Mouse (Mus musculus) embryonic facial prominence, embryonic 13.5 days (tissue): ENCODE data around the gene Ttll12. TPM values are rescaled to one million over a fixed set of nuclear protein-coding genes. Genes with fewer than 3 reads are reported as not detected.

Experiments
- ATAC-seq: fragments of 200-750 bp; cut with Nextera tagmentation; 2 replicates; pipeline ENCODE4 v1.8.0; 2017; ENCODE audit warnings: low read depth; ENCODE audit not compliant: insufficient number of reproducible peaks, insufficient read depth, low FRiP score, low TSS enrichment
- H3K27ac ChIP-seq: fragments of 300-500 bp; sonication (generic); 2 replicates; pipeline ENCODE4 v1.5.1; 2015; ENCODE audit warnings: moderate library complexity, mild to moderate bottlenecking, inconsistent platforms
- H3K27me3 ChIP-seq: fragments of 300-500 bp; sonication (generic); 2 replicates; pipeline ENCODE4 v1.6.1; 2015; ENCODE audit warnings: mild to moderate bottlenecking, inconsistent platforms
- H3K36me3 ChIP-seq: fragments of 300-500 bp; sonication (generic); 2 replicates; pipeline ENCODE4 v1.6.1; 2015; ENCODE audit warnings: mild to moderate bottlenecking, inconsistent platforms
- H3K4me1 ChIP-seq: fragments of 300-500 bp; sonication (generic); 2 replicates; pipeline ENCODE4 v1.6.1; 2015; ENCODE audit warnings: inconsistent platforms
- H3K4me2 ChIP-seq: fragments of 300-500 bp; sonication (generic); 2 replicates; pipeline ENCODE4 v1.6.1; 2015; ENCODE audit warnings: moderate library complexity, mild to moderate bottlenecking, inconsistent platforms
- H3K4me3 ChIP-seq: fragments of 300-500 bp; sonication (generic); 2 replicates; pipeline ENCODE4 v1.5.1; 2015; ENCODE audit warnings: mild to moderate bottlenecking, inconsistent platforms
- H3K9ac ChIP-seq: fragments of 300-500 bp; sonication (generic); 2 replicates; pipeline ENCODE4 v1.6.1; 2015; ENCODE audit warnings: mild to moderate bottlenecking, inconsistent platforms
- H3K9me3 ChIP-seq: fragments of 300-500 bp; sonication (generic); 2 replicates; pipeline ENCODE4 v1.6.1; 2016; ENCODE audit warnings: inconsistent platforms
- WGBS: fragments of 180-500 bp; shearing (Covaris S2); methylation state at CpG from one replicate; pipeline ENCODE4 v1.1.7; 2015; ENCODE audit warnings: mixed read lengths; 5-methylcytosine and 5-hydroxymethylcytosine counted together
- polyA plus RNA-seq: library from polyadenylated mRNA; unstranded; fragments of >200 nt; fragmentation: Nextera tagmentation; extraction: Ambion mirVana; gene quantifications from 2 replicates; pipeline ENCODE4 v1.2.1, GENCODE M21; 2015

Ttll12 gene
- polyA plus RNA-seq, 1 experiment from 2014 or later = 41.3 TPM

- no peaks in the 10 kb centered on the region for H3K4me1 ChIP-seq
- H3K4me3 ChIP-seq = no peak overlapping the region
- peaks cover 35% of the 10 kb centered on the region for H3K36me3 ChIP-seq
- no peaks in the 10 kb centered on the region for H3K9me3 ChIP-seq
- H3K27ac ChIP-seq = no peak overlapping the region
- no peak overlapping the region for H3K9ac ChIP-seq
- H3K27me3 ChIP-seq = no peaks in the 10 kb centered on the region
- WGBS = 85% methylated on average over 4 of the region's 4 CpGs
- no peak for ATAC-seq
- H3K4me2 ChIP-seq = no peak overlapping the region
Observed at GRCm38 (mm10) chr15:83572132-83572531, 22.8 kb downstream of the Ttll12 start.

GRCm38 (mm10) chr15:83571636-83572035 lies 23.3 kb downstream of the Ttll12 start:
- ATAC-seq = no peak
- Histone ChIP-seq H3K4me2 (no peak overlapping the region), H3K36me3 (peaks cover 30% of the 10 kb centered on the region), H3K9ac (no peak overlapping the region), H3K9me3 (no peaks in the 10 kb centered on the region), H3K27ac (no peak overlapping the region), H3K4me3 (no peak overlapping the region), H3K4me1 (no peaks in the 10 kb centered on the region), H3K27me3 (no peaks in the 10 kb centered on the region)
- 92% methylated on average over 5 of the region's 5 CpGs for WGBS

DNA sequence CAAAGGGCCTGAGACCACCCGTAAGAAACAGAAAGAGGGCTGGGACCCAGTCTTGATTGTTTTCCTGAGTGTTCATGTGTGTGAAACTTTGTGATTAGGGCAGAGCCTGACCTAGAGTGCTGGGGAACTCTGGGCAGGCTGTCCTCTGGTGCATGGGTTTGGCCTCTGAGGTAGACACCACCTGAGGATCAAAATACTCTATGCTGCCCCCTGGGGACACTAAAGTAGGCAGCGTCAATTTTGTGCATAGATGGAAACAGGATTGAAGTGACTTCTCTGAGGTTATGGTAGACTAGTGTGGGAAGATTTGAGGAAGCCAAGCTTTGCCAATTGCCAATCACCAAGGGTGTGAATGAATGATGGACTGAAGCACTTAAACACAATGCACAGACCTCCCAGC lies 24.3 kb downstream of the Ttll12 start:
- no peaks in the 10 kb centered on the region for H3K9me3 ChIP-seq
- no peak overlapping the region for H3K9ac ChIP-seq
- 64% methylated on average over 2 of the region's 2 CpGs for WGBS
- no peak overlapping the region for H3K27ac ChIP-seq
- peaks cover 20% of the 10 kb centered on the region for H3K36me3 ChIP-seq
- no peaks in the 10 kb centered on the region for H3K4me1 ChIP-seq
- no peak overlapping the region for H3K4me2 ChIP-seq
- no peak overlapping the region for H3K4me3 ChIP-seq
- ATAC-seq = no peak
- no peaks in the 10 kb centered on the region for H3K27me3 ChIP-seq

DNA sequence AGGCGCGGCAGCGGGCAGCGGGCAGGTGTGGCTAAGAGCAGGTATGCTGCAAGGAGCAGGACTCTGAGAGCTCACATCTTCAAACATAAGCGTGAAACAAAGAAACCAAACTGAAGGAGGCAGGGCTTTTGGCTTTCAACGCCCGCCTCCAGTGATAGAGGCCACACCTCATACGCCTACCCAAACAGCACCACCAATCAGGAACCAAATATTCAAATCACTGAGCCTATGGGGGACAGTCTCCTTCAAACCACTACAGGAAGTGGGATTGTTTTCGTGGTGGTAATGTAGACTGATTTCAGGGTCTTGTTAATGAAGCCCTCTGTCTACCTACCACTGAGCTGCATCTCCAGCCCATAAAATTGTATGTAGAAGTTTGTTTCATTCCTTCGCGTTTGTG lies 25.3 kb downstream of the Ttll12 start:
- 0 out of 2 replicates have a peak, but pooled peaks cover 3% of the 10 kb centered on the region for H3K27me3 ChIP-seq
- no peak for ATAC-seq
- WGBS = 57% methylated on average over 11 of the region's 11 CpGs
- no peak overlapping the region for H3K4me3 ChIP-seq
- no peak overlapping the region for H3K27ac ChIP-seq
- peaks cover 10% of the 10 kb centered on the region for H3K36me3 ChIP-seq
- H3K4me1 ChIP-seq = no peaks in the 10 kb centered on the region
- no peak overlapping the region for H3K9ac ChIP-seq
- no peaks in the 10 kb centered on the region for H3K9me3 ChIP-seq
- H3K4me2 ChIP-seq = no peak overlapping the region

GRCm38 (mm10) chr15:83568544-83568943 lies 26.4 kb downstream of the Ttll12 start:
- Histone ChIP-seq H3K4me3 (no peak overlapping the region), H3K27me3 (0 out of 2 replicates have a peak, but pooled peaks cover 3% of the 10 kb centered on the region), H3K36me3 (no peaks in the 10 kb centered on the region), H3K27ac (no peak overlapping the region), H3K9ac (no peak overlapping the region), H3K9me3 (no peaks in the 10 kb centered on the region), H3K4me1 (peaks cover 11% of the 10 kb centered on the region), H3K4me2 (no peak overlapping the region)
- ATAC-seq = no peak
- WGBS = 90% methylated on average over 5 of the region's 5 CpGs

DNA sequence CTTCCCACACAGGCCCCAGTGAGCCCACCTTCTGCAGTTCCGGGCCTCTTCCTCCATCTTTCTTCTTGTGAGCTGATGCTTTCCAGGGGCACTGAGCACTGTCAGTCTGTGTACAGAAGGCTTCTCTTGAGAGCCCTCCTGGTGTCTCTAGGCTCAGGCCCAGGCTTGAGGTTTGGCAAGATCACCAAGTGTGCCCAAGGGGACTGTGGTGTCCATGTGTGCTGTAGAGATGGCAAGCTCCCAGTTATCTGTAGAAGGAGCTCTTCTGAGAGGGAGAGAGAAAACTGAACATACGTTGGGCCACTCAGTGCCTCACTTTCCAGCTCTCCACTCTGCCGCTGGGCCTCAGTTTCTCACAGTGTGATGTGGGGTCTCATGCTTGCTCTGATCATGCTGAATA lies 27.2 kb downstream of the Ttll12 start:
- Histone ChIP-seq H3K27ac (no peak overlapping the region), H3K4me1 (peaks cover 19% of the 10 kb centered on the region), H3K9me3 (no peaks in the 10 kb centered on the region), H3K27me3 (0 out of 2 replicates have a peak, but pooled peaks cover 3% of the 10 kb centered on the region), H3K36me3 (no peaks in the 10 kb centered on the region), H3K4me2 (no peak overlapping the region), H3K9ac (no peak overlapping the region), H3K4me3 (no peak overlapping the region)
- WGBS = 84% methylated on average over 3 of the region's 3 CpGs
- ATAC-seq = no peak

DNA sequence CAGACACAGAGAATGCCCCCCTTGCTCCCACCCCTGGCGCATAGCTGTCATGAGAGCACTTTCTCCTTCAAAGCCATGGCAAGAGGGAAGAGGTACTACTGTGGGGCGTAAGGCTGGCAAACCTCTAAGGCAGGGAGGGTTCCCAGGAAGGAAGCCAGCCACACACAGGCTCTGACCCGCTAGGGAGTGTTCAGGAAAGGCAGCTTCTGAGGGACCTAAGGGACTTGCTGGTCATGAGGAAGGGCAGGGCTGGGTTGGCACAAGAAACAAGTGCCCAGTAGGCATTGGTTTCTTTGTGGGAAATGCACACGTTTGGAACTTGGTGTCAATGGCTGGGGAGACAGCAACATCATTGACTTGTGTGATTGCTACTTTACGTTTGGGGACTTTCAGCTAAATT lies 29.0 kb downstream of the Ttll12 start:
- no peak overlapping the region for H3K4me3 ChIP-seq
- WGBS = 68% methylated on average over 5 of the region's 5 CpGs

GRCm38 (mm10) chr15:83565434-83565833 lies 29.5 kb downstream of the Ttll12 start:
- H3K4me2 ChIP-seq = no peak overlapping the region
- no peak for ATAC-seq
- 92% methylated on average over 3 of the region's 3 CpGs for WGBS

More for the DNA sequence above, 29.0 kb downstream of the Ttll12 start:
- no peak for ATAC-seq
- no peaks in the 10 kb centered on the region for H3K9me3 ChIP-seq
- H3K9ac ChIP-seq = no peak overlapping the region
- H3K4me1 ChIP-seq = peaks cover 23% of the 10 kb centered on the region
- 0 out of 2 replicates have a peak, but pooled peaks cover 3% of the 10 kb centered on the region for H3K27me3 ChIP-seq
- no peaks in the 10 kb centered on the region for H3K36me3 ChIP-seq
- H3K27ac ChIP-seq = no peak overlapping the region
- H3K4me2 ChIP-seq = no peak overlapping the region

GRCm38 (mm10) chr15:83563857-83564651 lies 30.9 kb downstream of the Ttll12 start:
- Histone ChIP-seq H3K9me3 (no peaks in the 10 kb centered on the region), H3K9ac (peak overlapping the region; percentile 75), H3K4me2 (peak overlapping the region; percentile 95), H3K27ac (peak overlapping the region; percentile 28), H3K4me1 (peaks cover 23% of the 10 kb centered on the region), H3K4me3 (peak overlapping the region; percentile 48), H3K36me3 (no peaks in the 10 kb centered on the region), H3K27me3 (0 out of 2 replicates have a peak, but pooled peaks cover 3% of the 10 kb centered on the region)
- no peak; the same call in 1 of the 2 replicates for ATAC-seq
- WGBS = 2% methylated on average over 27 of the region's 27 CpGs

More at GRCm38 (mm10) chr15:83565434-83565833, 29.5 kb downstream of the Ttll12 start:
- H3K4me3 ChIP-seq = no peak overlapping the region
- no peak overlapping the region for H3K27ac ChIP-seq
- no peaks in the 10 kb centered on the region for H3K9me3 ChIP-seq
- H3K9ac ChIP-seq = no peak overlapping the region
- H3K36me3 ChIP-seq = no peaks in the 10 kb centered on the region
- H3K4me1 ChIP-seq = peaks cover 23% of the 10 kb centered on the region
- H3K27me3 ChIP-seq = 0 out of 2 replicates have a peak, but pooled peaks cover 3% of the 10 kb centered on the region

- Histone ChIP-seq H3K9me3 (no peaks in the 10 kb centered on the region), H3K4me3 (peak within 1 kb of the TSS; percentile 48), H3K4me2 (peak within 1 kb of the TSS; percentile 95), H3K27me3 (0 out of 2 replicates have a peak, but pooled peaks cover 3% of the 10 kb centered on the region), H3K9ac (peak within 1 kb of the TSS; percentile 75), H3K36me3 (no peaks in the 10 kb centered on the region), H3K27ac (peak within 1 kb of the TSS; percentile 69), H3K4me1 (peaks cover 23% of the 10 kb centered on the region)
- WGBS = 1% methylated on average over 28 of the region's 28 CpGs
- ATAC-seq = peak; percentile 60
Observed at GRCm38 (mm10) chr15:83563327-83563856, 31.6 kb downstream of the Ttll12 start, which contains the start of the genes Tspo and Mcat. TSS of gene Tspo (plus strand) at chr15:83563592. TSS of gene Mcat (minus strand) at chr15:83563787.

- 25% methylated on average over 15 of the region's 15 CpGs for WGBS
- H3K4me1 ChIP-seq = peaks cover 23% of the 10 kb centered on the region
- H3K27ac ChIP-seq = peak overlapping the region; percentile 69
- H3K4me3 ChIP-seq = peak overlapping the region; percentile 48
- peak overlapping the region; percentile 46; the same call in 1 of the 2 replicates for H3K9ac ChIP-seq
- no peaks in the 10 kb centered on the region for H3K36me3 ChIP-seq
- H3K4me2 ChIP-seq = peak overlapping the region; percentile 95
- no peaks in the 10 kb centered on the region for H3K9me3 ChIP-seq
- 0 out of 2 replicates have a peak, but pooled peaks cover 3% of the 10 kb centered on the region for H3K27me3 ChIP-seq
- ATAC-seq = peak; percentile 61; the same call in 1 of the 2 replicates
Observed at GRCm38 (mm10) chr15:83562626-83563270, 32.2 kb downstream of the Ttll12 start.
